Mouse (Mus musculus): Measurements from ENCODE around the gene Prr19.

GRCm38 (mm10) chr7:25272445-25273258 is 28.6 kb upstream of the Prr19 start:
- TF ChIP-seq CTCF (IDR thresholded peaks at IDR 0.05; ENCODE audit: borderline replicate concordance, insufficient read depth, low read depth, low read length): no peak
- no peak for TF ChIP-seq POLR2A (IDR thresholded peaks at IDR 0.05; ENCODE audit: borderline replicate concordance, insufficient read depth, low read length)

Data from cerebellum, adult 2 months (tissue).